In the genomic region with DNA sequence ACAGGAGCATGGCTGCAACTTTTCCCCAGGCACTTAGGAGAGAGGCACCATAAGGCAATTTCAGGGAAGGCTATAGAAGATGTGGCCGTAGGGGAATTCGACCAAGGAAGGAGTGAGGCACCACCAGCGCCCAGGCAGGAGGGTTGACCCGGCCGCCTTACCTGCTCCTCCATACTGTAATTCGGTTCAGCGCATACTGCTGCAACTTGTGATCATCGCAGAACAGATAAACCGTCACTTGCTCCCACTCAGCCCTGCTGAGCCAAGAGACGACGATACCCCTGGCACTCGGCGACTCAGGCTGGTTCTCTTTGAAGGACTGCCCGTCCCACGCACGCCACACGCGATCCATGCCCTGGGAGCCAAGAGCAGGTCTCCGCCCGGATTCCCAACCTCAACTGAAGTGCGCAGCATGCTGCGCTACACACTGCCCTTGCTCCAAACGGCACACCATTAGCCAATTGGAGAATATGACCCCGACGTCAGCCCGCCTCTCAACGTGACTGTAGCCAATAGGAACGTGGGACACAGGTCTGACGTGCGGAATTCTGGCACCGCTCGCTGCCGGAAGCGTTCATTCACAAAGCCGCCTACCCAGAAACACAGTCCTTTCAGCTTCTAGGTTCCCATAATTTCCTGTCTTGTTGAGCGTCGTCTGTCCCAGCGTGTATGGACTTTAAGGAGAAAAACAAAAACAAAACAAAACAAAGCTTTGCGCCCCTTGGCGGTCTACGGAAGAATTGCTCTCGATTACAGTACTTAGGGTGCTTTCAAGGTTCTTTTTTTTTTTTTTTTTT, we compare ENCODE assay signal across 8 mouse cellular contexts. TPM values are rescaled to one million over a fixed set of nuclear protein-coding genes. Genes with fewer than 3 reads are reported as not detected.
DNase-seq lines count a peak whose midpoint lies in the region; ATAC-seq lines count a peak whose summit lies in the region.

A gene (minus strand): TSS at position 466 of the 797 bp plus-strand sequence.

- H3K4me3 ChIP-seq in hindbrain, embryonic 15.5 days: peak within 1 kb of the TSS; percentile 59

- DNase-seq in T-cell, adult 2 months (ENCODE audit: low spot score): peak; percentile 93
- peak; percentile 88 to 90 for DNase-seq in cerebellum, postnatal 36 days
- peak; percentile 86 to 94 for DNase-seq in frontal cortex, postnatal 36 days (ENCODE audit: low spot score in 2 of 2)
- DNase-seq in left cerebral cortex, adult 11 months (ENCODE audit: low spot score): peak; percentile 90
- DNase-seq in lung, postnatal 4 days: peak; percentile 92 to 95
- peak; percentile 84 for DNase-seq in retina, postnatal 7 days (ENCODE audit: low read depth, low spot score)
- peak; percentile 61 for DNase-seq in urinary bladder, adult 2 months (ENCODE audit: low spot score)

- H3K4me1 ChIP-seq in hindbrain, embryonic 15.5 days (replicated peaks): peaks cover 7% of the 10 kb centered on the region

- peak within 1 kb of the TSS; percentile 56 for H3K9ac ChIP-seq in hindbrain, embryonic 15.5 days

- H3K36me3 ChIP-seq in hindbrain, embryonic 15.5 days: no peaks in the 10 kb centered on the region

- peak; percentile 100 for ATAC-seq in hindbrain, embryonic 15.5 days (ENCODE audit: low FRiP score, low read depth)

- WGBS in hindbrain, embryonic 15.5 days: 24% methylated on average over 42 of the region's 42 CpGs

- H3K27me3 ChIP-seq in hindbrain, embryonic 15.5 days: no peaks in the 10 kb centered on the region

- peak within 1 kb of the TSS; percentile 67 for H3K4me2 ChIP-seq in hindbrain, embryonic 15.5 days

- H3K9me3 ChIP-seq in hindbrain, embryonic 15.5 days: no peaks in the 10 kb centered on the region

- peak within 1 kb of the TSS; percentile 56 for H3K27ac ChIP-seq in hindbrain, embryonic 15.5 days (replicated peaks)

RNA-seq across cellular contexts. Expression of the gene that starts here (rescaled TPM):
- 109 and 110 TPM in 2 replicates for polyA plus RNA-seq in hindbrain, embryonic 15.5 days (2015; fragmentation: Nextera tagmentation; extraction: Ambion mirVana)
- 23.4 and 38.4 TPM in 2 replicates for polyA plus RNA-seq in urinary bladder, adult 2 months (2012; rRNA removed)

Comparison
In these comparisons a context has a peak if more than half of its experiments do, and no peak if none do; other contexts are left out.
1. Peak in every context shown above with its lines: DNase-seq, ATAC-seq, H3K4me3 ChIP-seq and H3K27ac ChIP-seq.